Mouse (Mus musculus) intestine, embryonic 14.5 days (tissue): ENCODE results near the gene Tfdp2. TPM values are rescaled to one million over a fixed set of nuclear protein-coding genes. Genes with fewer than 3 reads are reported as not detected.

Source experiments
- ATAC-seq: fragments of 200-750 bp; cut with Nextera tagmentation; replicated peaks from 2 replicates; pipeline ENCODE4 v1.8.0; 2017; ENCODE audit warnings: low read depth, moderate number of reproducible peaks, moderate TSS enrichment, moderate library complexity; ENCODE audit not compliant: low FRiP score, low TSS enrichment
- DNase-seq: peaks from one replicate; pipeline ENCODE4 v3.0.0-alpha.2; 2018; ENCODE audit warnings: low spot score
- H3K27ac ChIP-seq: fragments of 300-500 bp; sonication (generic); 2 replicates; pipeline ENCODE4 v1.5.1; 2014; ENCODE audit warnings: low read depth, mild to moderate bottlenecking, control low read depth
- H3K27me3 ChIP-seq: fragments of 300-500 bp; sonication (generic); replicated peaks from 2 replicates; pipeline ENCODE4 v1.6.1; 2014; ENCODE audit warnings: low read length, control low read depth; ENCODE audit not compliant: control insufficient read depth, insufficient read depth
- H3K36me3 ChIP-seq: fragments of 300-500 bp; sonication (generic); 2 replicates; pipeline ENCODE4 v1.6.1; 2014; ENCODE audit warnings: low read length, control low read depth; ENCODE audit not compliant: control insufficient read depth, insufficient read depth
- H3K4me1 ChIP-seq: fragments of 300-500 bp; sonication (generic); replicated peaks from 2 replicates; pipeline ENCODE4 v1.6.1; 2014; ENCODE audit warnings: low read length, control low read depth, mixed read lengths; ENCODE audit not compliant: control insufficient read depth, insufficient read depth
- H3K4me2 ChIP-seq: fragments of 300-500 bp; sonication (generic); 2 replicates; pipeline ENCODE4 v1.6.1; 2014; ENCODE audit warnings: low read length
- H3K4me3 ChIP-seq: fragments of 300-500 bp; sonication (generic); 2 replicates; pipeline ENCODE4 v1.5.1; 2014; ENCODE audit warnings: low read depth, low read length, control low read depth, mixed read lengths
- H3K9ac ChIP-seq: fragments of 300-500 bp; sonication (generic); 2 replicates; pipeline ENCODE4 v1.6.1; 2014; ENCODE audit warnings: mild to moderate bottlenecking, low read length
- H3K9me3 ChIP-seq: fragments of 300-500 bp; sonication (generic); 2 replicates; pipeline ENCODE4 v1.6.1; 2016; ENCODE audit warnings: low read length, control low read depth; ENCODE audit not compliant: control insufficient read depth
- WGBS: fragments of 180-500 bp; shearing (Covaris S2); extraction: QIAGEN DNeasy Blood & Tissue Kit; methylation state at CpG from one replicate; pipeline ENCODE4 v1.1.7; 2014; 5-methylcytosine and 5-hydroxymethylcytosine counted together
- polyA plus RNA-seq: library from polyadenylated mRNA; unstranded; fragments of >200 nt; fragmentation: Nextera tagmentation; extraction: Ambion mirVana; gene quantifications from 2 replicates; pipeline ENCODE4 v1.2.1, GENCODE M21; 2014

Gene Tfdp2
- polyA plus RNA-seq, 1 experiment from 2014 or later, result 46.4 TPM

DNA sequence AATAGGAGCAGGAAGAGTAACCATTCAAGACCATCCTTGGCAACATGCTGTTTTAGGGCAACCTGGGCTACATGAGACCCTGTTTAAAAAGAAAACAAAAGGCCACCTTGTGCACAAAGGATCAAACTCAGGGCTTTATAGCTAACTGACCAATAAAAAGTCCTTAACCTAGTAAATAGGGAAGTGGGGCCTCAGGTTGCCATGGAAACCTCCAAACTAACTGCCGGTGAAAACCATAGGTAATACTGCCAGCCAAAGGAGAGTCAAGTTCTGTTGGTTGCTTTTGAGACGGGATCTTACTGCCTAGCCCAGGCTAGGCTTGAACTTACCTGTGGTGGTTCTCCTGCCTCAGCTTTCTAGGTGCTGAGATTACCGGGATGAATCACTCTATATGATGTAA is 25.5 kb upstream of the Tfdp2 start:
- 67% methylated on average over 3 of the region's 3 CpGs for WGBS
- ATAC-seq (no peak), DNase-seq (no peak)
- Histone ChIP-seq H3K4me1 (no peaks in the 10 kb centered on the region), H3K36me3 (0 out of 2 replicates have a peak, but pooled peaks cover 3% of the 10 kb centered on the region), H3K4me3 (no peak overlapping the region), H3K4me2 (no peak overlapping the region), H3K9ac (no peak overlapping the region), H3K27me3 (no peaks in the 10 kb centered on the region), H3K9me3 (no peaks in the 10 kb centered on the region), H3K27ac (no peak overlapping the region)

DNA sequence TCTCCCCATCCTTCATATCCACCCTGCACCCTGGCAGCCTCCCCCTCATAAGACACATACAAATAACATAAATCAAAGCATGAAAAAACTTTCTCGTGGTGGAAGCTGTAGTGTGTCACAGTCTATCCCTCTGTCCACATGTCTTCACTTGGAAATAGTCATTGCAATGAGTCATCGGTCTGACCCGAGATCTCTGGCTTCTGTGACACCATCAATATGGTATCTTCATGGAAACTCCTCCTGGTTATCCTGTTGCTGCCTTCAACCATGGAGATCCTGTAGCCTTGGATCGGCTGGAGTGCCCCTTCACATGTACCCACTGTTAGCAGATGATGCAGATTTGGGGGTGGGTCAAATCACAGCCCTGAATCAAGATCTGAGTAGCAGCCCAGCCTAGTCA is 11.2 kb upstream of the Tfdp2 start:
- Histone ChIP-seq H3K27me3 (no peaks in the 10 kb centered on the region), H3K4me1 (no peaks in the 10 kb centered on the region), H3K9ac (no peak overlapping the region), H3K4me2 (no peak overlapping the region), H3K27ac (no peak overlapping the region), H3K9me3 (no peaks in the 10 kb centered on the region), H3K36me3 (no peaks in the 10 kb centered on the region), H3K4me3 (no peak overlapping the region)
- DNase-seq (no peak), ATAC-seq (no peak)
- WGBS, result 71% methylated on average over 4 of the region's 4 CpGs

DNA sequence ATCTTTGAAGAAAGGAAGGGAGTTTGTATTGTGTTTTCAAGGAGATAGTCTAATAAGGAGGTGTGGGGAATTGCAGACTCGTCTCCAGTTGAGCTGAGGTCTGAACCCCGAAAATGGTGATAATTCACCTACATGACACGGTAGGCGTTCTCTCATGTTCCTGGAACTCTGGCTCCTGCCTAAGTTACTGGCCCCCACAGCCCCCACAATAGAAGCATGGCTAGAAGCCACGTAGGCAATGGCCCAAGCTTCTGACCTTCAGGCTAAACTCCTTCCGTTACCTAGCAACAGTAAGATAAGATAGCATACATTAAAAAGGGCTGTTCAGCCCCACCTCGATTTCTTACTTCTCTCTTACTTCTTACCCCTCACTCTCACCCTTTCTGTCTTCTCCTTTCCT is 9.4 kb upstream of the Tfdp2 start:
- Histone ChIP-seq H3K4me3 (no peak overlapping the region), H3K36me3 (no peaks in the 10 kb centered on the region), H3K9ac (no peak overlapping the region), H3K4me2 (no peak overlapping the region), H3K27ac (no peak overlapping the region), H3K9me3 (no peaks in the 10 kb centered on the region), H3K4me1 (no peaks in the 10 kb centered on the region), H3K27me3 (no peaks in the 10 kb centered on the region)
- DNase-seq (no peak), ATAC-seq (no peak)
- 65% methylated on average over 7 of the region's 7 CpGs for WGBS

DNA sequence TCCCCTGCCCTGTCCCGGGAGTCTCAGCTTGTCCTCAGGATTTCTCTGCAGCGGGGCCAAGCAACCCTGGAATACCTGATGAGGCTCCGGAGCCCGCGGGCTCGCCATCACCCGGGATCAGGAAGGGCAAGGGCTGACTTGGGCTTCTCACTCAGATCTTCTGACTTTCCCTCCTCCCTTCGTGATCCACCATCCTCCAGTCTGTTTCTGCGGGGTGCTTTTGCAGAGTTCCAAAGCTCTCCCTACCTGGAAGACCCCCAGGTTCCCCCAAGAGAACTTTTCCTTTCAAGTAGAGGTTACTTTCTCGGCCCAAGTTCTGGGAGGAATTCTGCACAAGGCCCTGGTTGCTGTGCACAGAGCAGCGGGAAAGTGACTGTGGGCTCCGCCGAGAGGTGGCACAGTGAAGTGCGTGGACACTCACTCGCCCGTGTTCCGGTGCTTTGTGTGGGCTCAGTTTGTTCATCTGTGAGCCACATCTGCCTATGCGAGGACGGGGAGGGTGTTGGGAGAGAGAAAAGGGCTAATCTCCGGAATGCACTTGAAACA is 634 bp downstream of the Tfdp2 start:
- Histone ChIP-seq H3K9ac (peak overlapping the region; percentile 79), H3K4me2 (peak overlapping the region; percentile 75), H3K4me3 (peak overlapping the region; percentile 71), H3K36me3 (no peaks in the 10 kb centered on the region), H3K4me1 (peaks cover 12% of the 10 kb centered on the region), H3K27ac (peak overlapping the region; percentile 85), H3K9me3 (no peaks in the 10 kb centered on the region), H3K27me3 (no peaks in the 10 kb centered on the region)
- under 1% methylated on average over 20 of the region's 20 CpGs for WGBS
- ATAC-seq, result 0 out of 2 replicates have a peak, but pooled peaks have one; percentile 16
- DNase-seq, result peak; percentile 85

DNA sequence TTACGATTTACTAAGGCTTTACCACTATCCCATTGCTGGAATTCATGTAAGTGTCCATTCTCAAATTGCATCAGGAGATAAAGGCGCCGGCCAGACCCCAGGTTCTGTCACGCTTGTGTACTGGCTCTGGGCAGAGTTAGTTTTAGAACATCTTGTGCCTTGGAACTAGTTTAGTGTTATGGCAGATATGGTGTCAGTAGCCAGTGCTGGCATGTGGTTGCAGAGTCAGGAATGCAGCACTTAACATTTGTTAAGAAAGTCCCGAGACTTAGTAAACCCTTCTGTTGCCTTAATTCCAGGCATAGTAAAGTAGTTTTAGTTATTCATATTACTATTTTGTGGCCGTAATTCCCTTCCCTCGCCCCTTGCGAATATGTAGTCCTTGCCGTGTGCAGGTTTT is 1.7 kb downstream of the Tfdp2 start:
- Histone ChIP-seq H3K27me3 (no peaks in the 10 kb centered on the region), H3K36me3 (no peaks in the 10 kb centered on the region), H3K27ac (no peak overlapping the region), H3K9ac (no peak overlapping the region), H3K4me2 (peak overlapping the region; percentile 75), H3K4me1 (peaks cover 12% of the 10 kb centered on the region), H3K9me3 (no peaks in the 10 kb centered on the region), H3K4me3 (peak overlapping the region; percentile 71)
- DNase-seq (no peak), ATAC-seq (no peak)
- 45% methylated on average over 9 of the region's 9 CpGs for WGBS

DNA sequence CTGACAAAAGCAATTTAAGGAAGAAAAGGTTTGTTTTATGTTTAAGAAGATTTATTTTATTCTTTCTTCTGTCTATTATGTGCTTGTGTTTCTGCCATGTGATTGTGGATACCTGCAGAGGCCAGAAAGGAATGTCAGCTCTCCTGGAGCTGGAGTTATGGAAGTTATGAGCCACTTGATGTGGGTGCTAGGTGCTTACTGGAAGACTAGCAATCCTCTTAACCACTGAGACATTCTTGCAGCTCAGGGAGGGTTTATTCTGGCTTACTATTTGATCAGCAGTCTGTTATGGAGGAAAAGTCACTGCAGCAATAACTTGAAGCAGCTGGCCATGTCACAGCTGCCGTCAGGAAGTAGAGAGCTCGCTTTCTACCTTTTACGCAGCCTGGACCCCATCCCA is 7.6 kb downstream of the Tfdp2 start:
- WGBS, result 89% methylated on average over 3 of the region's 3 CpGs
- DNase-seq (no peak), ATAC-seq (no peak)

DNA sequence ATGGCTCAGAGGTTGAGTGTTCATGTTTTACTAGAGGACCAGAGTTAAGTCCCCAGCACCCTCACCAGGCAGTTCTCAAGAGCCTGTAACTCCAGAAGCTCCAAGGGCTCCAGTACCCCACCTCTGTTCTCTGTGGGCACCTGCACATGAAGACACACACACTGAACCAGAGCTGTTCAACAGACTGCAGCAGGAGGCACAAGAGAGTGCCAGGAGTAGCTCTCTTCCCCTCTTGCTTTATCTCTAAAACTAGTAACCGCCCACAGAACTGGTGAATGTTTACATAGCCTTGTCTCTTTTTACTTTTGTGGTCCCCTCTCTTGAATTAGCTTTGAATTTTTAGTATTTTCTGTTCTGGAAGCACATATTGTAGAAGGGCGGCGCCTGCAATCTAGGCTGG is 11.4 kb downstream of the Tfdp2 start:
- H3K4me2 ChIP-seq, result no peak overlapping the region
- H3K27me3 ChIP-seq, result no peaks in the 10 kb centered on the region
- no peaks in the 10 kb centered on the region for H3K9me3 ChIP-seq
- H3K4me1 ChIP-seq, result no peaks in the 10 kb centered on the region
- WGBS, result 89% methylated on average over 3 of the region's 3 CpGs
- peaks cover 12% of the 10 kb centered on the region; the same call in 1 of the 2 replicates for H3K36me3 ChIP-seq
- DNase-seq, result no peak
- no peak overlapping the region for H3K27ac ChIP-seq
- no peak overlapping the region for H3K4me3 ChIP-seq
- ATAC-seq, result no peak
- H3K9ac ChIP-seq, result no peak overlapping the region

More for the DNA sequence above, 7.6 kb downstream of the Tfdp2 start:
- Histone ChIP-seq H3K4me1 (no peaks in the 10 kb centered on the region), H3K4me2 (no peak overlapping the region), H3K27ac (no peak overlapping the region), H3K9me3 (no peaks in the 10 kb centered on the region), H3K4me3 (no peak overlapping the region), H3K36me3 (peaks cover 12% of the 10 kb centered on the region; the same call in 1 of the 2 replicates), H3K27me3 (no peaks in the 10 kb centered on the region), H3K9ac (no peak overlapping the region)

DNA sequence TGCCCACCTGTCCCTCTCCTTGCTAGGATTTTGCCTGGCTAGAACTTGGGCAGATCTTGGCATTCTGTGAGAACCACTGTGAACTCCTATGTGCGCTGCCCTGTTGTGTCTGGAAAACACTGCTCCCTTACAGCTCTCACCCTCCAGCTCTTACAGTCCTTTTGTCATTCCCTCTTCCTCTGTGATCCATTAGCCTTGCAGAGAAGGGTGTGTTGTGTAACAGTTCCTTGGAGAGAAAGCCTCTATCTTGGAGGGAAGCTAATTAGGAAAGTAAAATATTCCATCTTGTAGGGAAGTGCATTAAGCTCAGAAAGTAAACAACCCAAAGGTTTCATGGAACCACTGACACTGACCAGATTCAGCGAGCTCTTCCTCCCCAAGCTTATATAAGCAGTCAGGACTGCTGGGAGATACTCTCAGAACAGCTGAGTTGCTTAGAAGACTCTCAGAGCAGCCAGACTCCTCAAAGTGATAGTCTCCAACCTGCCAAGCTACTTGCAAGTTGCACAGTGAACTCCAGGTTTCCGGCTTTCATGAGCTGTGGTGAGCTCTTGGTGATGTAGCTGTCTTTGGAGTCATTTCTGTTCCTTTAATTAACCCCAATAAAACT is 17.1 kb downstream of the Tfdp2 start:
- Histone ChIP-seq H3K27ac (peak overlapping the region; percentile 38; the same call in 1 of the 2 replicates), H3K4me1 (no peaks in the 10 kb centered on the region), H3K4me3 (no peak overlapping the region), H3K36me3 (no peaks in the 10 kb centered on the region; the same call in 1 of the 2 replicates), H3K9ac (no peak overlapping the region), H3K27me3 (no peaks in the 10 kb centered on the region), H3K4me2 (no peak overlapping the region), H3K9me3 (no peaks in the 10 kb centered on the region)
- 51% methylated on average over 3 of the region's 3 CpGs for WGBS
- DNase-seq, result no peak
- no peak for ATAC-seq

DNA sequence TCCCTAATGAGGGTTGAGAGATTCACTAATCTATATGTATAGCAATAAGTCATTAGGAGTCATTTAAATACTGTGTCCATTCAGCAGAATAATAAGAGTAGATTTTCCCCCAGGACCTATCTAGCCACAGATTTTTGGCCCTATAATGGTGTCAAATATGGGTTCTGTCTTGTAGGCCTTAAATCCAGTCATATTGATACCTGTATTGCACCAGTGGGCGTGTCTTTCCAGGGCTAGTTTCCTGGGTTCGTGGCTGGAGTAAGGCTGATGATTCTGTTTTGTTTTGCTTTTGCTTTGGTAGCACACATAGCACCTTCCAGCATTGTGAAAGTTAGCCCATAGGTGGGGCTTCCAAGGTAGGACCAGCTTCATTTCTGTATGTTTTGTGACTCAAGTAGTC is 18.1 kb downstream of the Tfdp2 start:
- WGBS, result 98% methylated on average over 2 of the region's 2 CpGs
- Histone ChIP-seq H3K9ac (no peak overlapping the region), H3K4me1 (no peaks in the 10 kb centered on the region), H3K4me2 (no peak overlapping the region), H3K27me3 (no peaks in the 10 kb centered on the region), H3K27ac (no peak overlapping the region), H3K9me3 (no peaks in the 10 kb centered on the region), H3K36me3 (no peaks in the 10 kb centered on the region; the same call in 1 of the 2 replicates), H3K4me3 (no peak overlapping the region)
- DNase-seq (no peak), ATAC-seq (no peak)
